Mouse (Mus musculus): ENCODE results near the gene Hs3st3a1. TPM values are rescaled to one million over a fixed set of nuclear protein-coding genes. Genes with fewer than 3 reads are reported as not detected.
A peak's percentile ranks its signal among the peaks of the same experiment; 100 is the strongest.

Gene Hs3st3a1
- total and polyA plus RNA-seq, 2 experiments from 2014 or later: 0.80 to 3.0 TPM

GRCm38 (mm10) chr11:64442119-64442518 lies 7.0 kb downstream of the Hs3st3a1 start:
- Histone ChIP-seq H3K4me2 (ENCODE audit: low read depth, low read length) (peak overlapping the region; percentile 40), H3K9ac (replicated peaks; ENCODE audit: low read length) (no peak overlapping the region), H3K27ac (no peak overlapping the region), H3K36me3 (ENCODE audit: insufficient read depth, low read length) (no peaks in the 10 kb centered on the region), H3K4me1 (ENCODE audit: insufficient read depth, low read length) (no peaks in the 10 kb centered on the region), H3K27me3 (ENCODE audit: insufficient read depth, low read length) (peaks cover 9% of the 10 kb centered on the region; the same call in 1 of the 2 replicates), H3K9me3 (ENCODE audit: low read length) (no peaks in the 10 kb centered on the region), H3K4me3 (ENCODE audit: low read length) (no peak overlapping the region)
- 28% methylated on average over 8 of the region's 8 CpGs for WGBS
- peak; percentile 94 for DNase-seq (ENCODE audit: low spot score)
- peak; percentile 73 for TF ChIP-seq CTCF (IDR thresholded peaks at IDR 0.05; ENCODE audit: low read depth)
- no peak for ATAC-seq

GRCm38 (mm10) chr11:64442701-64443100 lies 7.6 kb downstream of the Hs3st3a1 start:
- H3K9ac ChIP-seq (replicated peaks; ENCODE audit: low read length): no peak overlapping the region
- no peaks in the 10 kb centered on the region for H3K36me3 ChIP-seq (ENCODE audit: insufficient read depth, low read length)
- no peaks in the 10 kb centered on the region for H3K4me1 ChIP-seq (ENCODE audit: insufficient read depth, low read length)
- no peak overlapping the region for H3K4me3 ChIP-seq (ENCODE audit: low read length)
- ATAC-seq (no peak), DNase-seq (ENCODE audit: low spot score) (no peak)
- no peaks in the 10 kb centered on the region for H3K9me3 ChIP-seq (ENCODE audit: low read length)
- H3K4me2 ChIP-seq (ENCODE audit: low read depth, low read length): no peak overlapping the region
- 45% methylated on average over 3 of the region's 3 CpGs for WGBS
- TF ChIP-seq CTCF (IDR thresholded peaks at IDR 0.05; ENCODE audit: low read depth): no peak
- H3K27ac ChIP-seq: no peak overlapping the region
- peaks cover 7% of the 10 kb centered on the region; the same call in 1 of the 2 replicates for H3K27me3 ChIP-seq (ENCODE audit: insufficient read depth, low read length)

- 0 out of 2 replicates have a peak, but pooled peaks cover 5% of the 10 kb centered on the region for H3K27me3 ChIP-seq (ENCODE audit: insufficient read depth, low read length)
- H3K9me3 ChIP-seq (ENCODE audit: low read length): no peaks in the 10 kb centered on the region
- 85% methylated on average over 1 of the region's 1 CpGs for WGBS
- DNase-seq (ENCODE audit: low spot score) (no peak), ATAC-seq (no peak)
- TF ChIP-seq CTCF (IDR thresholded peaks at IDR 0.05; ENCODE audit: low read depth): no peak
- no peaks in the 10 kb centered on the region for H3K36me3 ChIP-seq (ENCODE audit: insufficient read depth, low read length)
- no peaks in the 10 kb centered on the region for H3K4me1 ChIP-seq (ENCODE audit: insufficient read depth, low read length)
- H3K9ac ChIP-seq (replicated peaks; ENCODE audit: low read length): no peak overlapping the region
- no peak overlapping the region for H3K4me3 ChIP-seq (ENCODE audit: low read length)
- no peak overlapping the region for H3K4me2 ChIP-seq (ENCODE audit: low read depth, low read length)
- H3K27ac ChIP-seq: no peak overlapping the region
These were observed 10.1 kb downstream of the Hs3st3a1 start for GRCm38 (mm10) chr11:64445227-64445626.

- WGBS: 53% methylated on average over 9 of the region's 9 CpGs
- ATAC-seq (no peak), DNase-seq (ENCODE audit: low spot score) (peak; percentile 62)
- H3K36me3 ChIP-seq (ENCODE audit: insufficient read depth, low read length): no peaks in the 10 kb centered on the region
- no peak for TF ChIP-seq CTCF (IDR thresholded peaks at IDR 0.05; ENCODE audit: low read depth)
- H3K27ac ChIP-seq: no peak overlapping the region
- no peaks in the 10 kb centered on the region for H3K27me3 ChIP-seq (ENCODE audit: insufficient read depth, low read length)
- no peaks in the 10 kb centered on the region for H3K9me3 ChIP-seq (ENCODE audit: low read length)
- H3K4me1 ChIP-seq (ENCODE audit: insufficient read depth, low read length): no peaks in the 10 kb centered on the region
- H3K4me2 ChIP-seq (ENCODE audit: low read depth, low read length): no peak overlapping the region
- no peak overlapping the region for H3K4me3 ChIP-seq (ENCODE audit: low read length)
- H3K9ac ChIP-seq (replicated peaks; ENCODE audit: low read length): no peak overlapping the region
These were observed 13.6 kb downstream of the Hs3st3a1 start for GRCm38 (mm10) chr11:64448586-64449315.

- WGBS: 85% methylated on average over 3 of the region's 3 CpGs
- no peak overlapping the region for H3K4me2 ChIP-seq (ENCODE audit: low read depth, low read length)
- H3K36me3 ChIP-seq (ENCODE audit: insufficient read depth, low read length): no peaks in the 10 kb centered on the region
- no peak for DNase-seq (ENCODE audit: low spot score)
- no peak overlapping the region for H3K27ac ChIP-seq
- ATAC-seq: no peak
- H3K9me3 ChIP-seq (ENCODE audit: low read length): no peaks in the 10 kb centered on the region
- no peaks in the 10 kb centered on the region for H3K27me3 ChIP-seq (ENCODE audit: insufficient read depth, low read length)
- H3K4me3 ChIP-seq (ENCODE audit: low read length): no peak overlapping the region
- TF ChIP-seq CTCF (IDR thresholded peaks at IDR 0.05; ENCODE audit: low read depth): no peak
- H3K9ac ChIP-seq (replicated peaks; ENCODE audit: low read length): no peak overlapping the region
- no peaks in the 10 kb centered on the region for H3K4me1 ChIP-seq (ENCODE audit: insufficient read depth, low read length)
These were observed 26.6 kb downstream of the Hs3st3a1 start for GRCm38 (mm10) chr11:64461746-64462145.

- ATAC-seq (no peak), DNase-seq (ENCODE audit: low spot score) (no peak)
- Histone ChIP-seq H3K36me3 (ENCODE audit: insufficient read depth, low read length) (no peaks in the 10 kb centered on the region), H3K9me3 (ENCODE audit: low read length) (no peaks in the 10 kb centered on the region), H3K27me3 (ENCODE audit: insufficient read depth, low read length) (no peaks in the 10 kb centered on the region), H3K27ac (no peak overlapping the region), H3K4me1 (ENCODE audit: insufficient read depth, low read length) (no peaks in the 10 kb centered on the region), H3K9ac (replicated peaks; ENCODE audit: low read length) (no peak overlapping the region), H3K4me2 (ENCODE audit: low read depth, low read length) (no peak overlapping the region), H3K4me3 (ENCODE audit: low read length) (no peak overlapping the region)
- no peak for TF ChIP-seq CTCF (IDR thresholded peaks at IDR 0.05; ENCODE audit: low read depth)
- 54% methylated on average over 4 of the region's 4 CpGs for WGBS
These were observed 33.6 kb downstream of the Hs3st3a1 start for GRCm38 (mm10) chr11:64468737-64469136.

- Histone ChIP-seq H3K9me3 (ENCODE audit: low read length) (no peaks in the 10 kb centered on the region), H3K4me1 (ENCODE audit: insufficient read depth, low read length) (no peaks in the 10 kb centered on the region), H3K4me3 (ENCODE audit: low read length) (no peak overlapping the region), H3K27me3 (ENCODE audit: insufficient read depth, low read length) (no peaks in the 10 kb centered on the region), H3K36me3 (ENCODE audit: insufficient read depth, low read length) (no peaks in the 10 kb centered on the region), H3K4me2 (ENCODE audit: low read depth, low read length) (no peak overlapping the region), H3K27ac (no peak overlapping the region), H3K9ac (replicated peaks; ENCODE audit: low read length) (no peak overlapping the region)
- DNase-seq (ENCODE audit: low spot score) (no peak), ATAC-seq (no peak)
- TF ChIP-seq CTCF (IDR thresholded peaks at IDR 0.05; ENCODE audit: low read depth): no peak
These were observed 35.6 kb downstream of the Hs3st3a1 start for GRCm38 (mm10) chr11:64470689-64471088.
